Mouse (Mus musculus) testis, adult 2 months (tissue): ENCODE results near the gene Ccdc71l.

Experiments
- CTCF ChIP-seq: fragments of 200-500 bp; IDR thresholded peaks from 2 replicates; pipeline ENCODE4 v1.5.1; 2012; ENCODE audit warnings: low read depth, mild to moderate bottlenecking, inconsistent platforms, low read length, moderate library complexity; ENCODE audit not compliant: control insufficient read depth, insufficient read depth, insufficient replicate concordance
- POLR2A ChIP-seq: fragments of 200-500 bp; IDR thresholded peaks from 2 replicates; pipeline ENCODE4 v1.6.1; 2012; ENCODE audit warnings: low read depth, mild to moderate bottlenecking, inconsistent platforms, low read length, moderate library complexity; ENCODE audit not compliant: control insufficient read depth

DNA sequence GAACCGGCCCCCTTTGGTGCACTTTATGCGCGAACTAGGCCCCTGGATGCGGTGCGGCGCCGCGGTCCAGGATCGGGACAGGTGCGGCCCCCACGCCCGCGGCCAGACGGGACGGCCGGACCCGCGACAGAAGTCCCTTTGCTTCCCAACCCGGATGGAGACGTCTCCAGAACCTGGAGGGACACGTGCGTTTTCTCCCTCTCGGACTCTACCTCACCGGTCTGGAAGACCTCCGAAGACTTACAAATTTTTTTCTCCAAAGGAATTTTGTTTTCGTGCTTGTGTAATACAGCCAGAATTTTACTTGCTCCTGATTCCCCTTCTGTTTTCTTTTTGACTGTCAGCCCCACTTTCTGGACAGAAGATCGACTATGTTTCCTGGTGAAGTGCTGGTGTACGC, 1.2 kb downstream of the Ccdc71l start:
- TF ChIP-seq POLR2A (no peak; the same call in 1 of the 2 replicates), CTCF (no peak)
